Mouse (Mus musculus) neural tube, embryonic 12.5 days (tissue): ENCODE measurements at regions not wholly inside any gene's neighbourhood (a gene's known extent, or its start where the extent isn't known, plus 50 kb on each side); places are given as distances from the start of the nearest gene placed in this dataset.

Experiments
- ATAC-seq: fragments of 200-750 bp; cut with Nextera tagmentation; 2 replicates; pipeline ENCODE4 v1.8.0; 2017; ENCODE audit warnings: low read depth, mild to moderate bottlenecking, moderate TSS enrichment, moderate library complexity; ENCODE audit not compliant: low FRiP score
- H3K27ac ChIP-seq: fragments of 300-500 bp; sonication (generic); 2 replicates; pipeline ENCODE4 v1.5.1; 2016
- H3K27me3 ChIP-seq: fragments of 300-500 bp; sonication (generic); replicated peaks from 2 replicates; pipeline ENCODE4 v1.6.1; 2016; ENCODE audit warnings: mild to moderate bottlenecking
- H3K36me3 ChIP-seq: fragments of 300-500 bp; sonication (generic); 2 replicates; pipeline ENCODE4 v1.6.1; 2016; ENCODE audit warnings: mild to moderate bottlenecking
- H3K4me1 ChIP-seq: fragments of 300-500 bp; sonication (generic); 2 replicates; pipeline ENCODE4 v1.6.1; 2016
- H3K4me2 ChIP-seq: fragments of 300-500 bp; sonication (generic); replicated peaks from 2 replicates; pipeline ENCODE4 v1.6.1; 2016; ENCODE audit warnings: mild to moderate bottlenecking
- H3K4me3 ChIP-seq: fragments of 300-500 bp; sonication (generic); 2 replicates; pipeline ENCODE4 v1.5.1; 2016
- H3K9ac ChIP-seq: fragments of 300-500 bp; sonication (generic); 2 replicates; pipeline ENCODE4 v1.6.1; 2016; ENCODE audit warnings: mild to moderate bottlenecking
- H3K9me3 ChIP-seq: fragments of 300-500 bp; sonication (generic); 2 replicates; pipeline ENCODE4 v1.6.1; 2016; ENCODE audit warnings: mild to moderate bottlenecking
- WGBS: fragments of 180-500 bp; shearing (Covaris S2); methylation state at CpG from one replicate; pipeline ENCODE4 v1.1.7; 2016; 5-methylcytosine and 5-hydroxymethylcytosine counted together

DNA sequence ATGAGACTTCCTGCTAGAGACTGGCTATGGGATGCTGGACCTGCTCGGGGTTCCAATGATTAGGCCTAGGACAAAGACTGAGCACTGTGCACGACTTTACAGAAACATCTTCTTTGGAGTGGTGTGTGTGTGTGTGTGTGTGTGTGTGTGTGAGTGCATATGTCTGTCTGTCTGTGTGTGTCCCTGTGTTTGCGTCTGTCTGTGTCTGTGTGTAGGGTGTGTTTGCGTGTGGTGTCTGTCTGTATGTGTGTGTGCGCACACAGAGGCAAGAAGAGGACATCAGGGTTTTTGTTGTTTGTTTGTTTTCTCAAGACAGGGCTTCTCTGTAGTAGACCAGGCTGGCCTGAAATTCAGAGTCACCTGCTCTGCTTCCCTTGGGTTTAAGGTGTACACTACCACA is 51.9 kb upstream of the Slco4a1 start:
- H3K36me3 ChIP-seq: no peaks in the 10 kb centered on the region
- H3K9ac ChIP-seq: no peak overlapping the region
- no peaks in the 10 kb centered on the region for H3K27me3 ChIP-seq
- no peaks in the 10 kb centered on the region for H3K9me3 ChIP-seq
- ATAC-seq: no peak
- H3K4me3 ChIP-seq: no peak overlapping the region
- H3K4me1 ChIP-seq: no peaks in the 10 kb centered on the region
- no peak overlapping the region for H3K4me2 ChIP-seq
- 87% methylated on average over 5 of the region's 5 CpGs for WGBS
- H3K27ac ChIP-seq: no peak overlapping the region

- 55% methylated on average over 8 of the region's 8 CpGs for WGBS
- Histone ChIP-seq H3K36me3 (no peaks in the 10 kb centered on the region), H3K4me2 (no peak overlapping the region), H3K9me3 (no peaks in the 10 kb centered on the region), H3K9ac (no peak overlapping the region), H3K27ac (no peak overlapping the region), H3K4me3 (no peak overlapping the region), H3K27me3 (no peaks in the 10 kb centered on the region), H3K4me1 (no peaks in the 10 kb centered on the region)
- ATAC-seq: no peak
Observed at GRCm38 (mm10) chr2:180403621-180404020, 52.4 kb upstream of the Slco4a1 start.

DNA sequence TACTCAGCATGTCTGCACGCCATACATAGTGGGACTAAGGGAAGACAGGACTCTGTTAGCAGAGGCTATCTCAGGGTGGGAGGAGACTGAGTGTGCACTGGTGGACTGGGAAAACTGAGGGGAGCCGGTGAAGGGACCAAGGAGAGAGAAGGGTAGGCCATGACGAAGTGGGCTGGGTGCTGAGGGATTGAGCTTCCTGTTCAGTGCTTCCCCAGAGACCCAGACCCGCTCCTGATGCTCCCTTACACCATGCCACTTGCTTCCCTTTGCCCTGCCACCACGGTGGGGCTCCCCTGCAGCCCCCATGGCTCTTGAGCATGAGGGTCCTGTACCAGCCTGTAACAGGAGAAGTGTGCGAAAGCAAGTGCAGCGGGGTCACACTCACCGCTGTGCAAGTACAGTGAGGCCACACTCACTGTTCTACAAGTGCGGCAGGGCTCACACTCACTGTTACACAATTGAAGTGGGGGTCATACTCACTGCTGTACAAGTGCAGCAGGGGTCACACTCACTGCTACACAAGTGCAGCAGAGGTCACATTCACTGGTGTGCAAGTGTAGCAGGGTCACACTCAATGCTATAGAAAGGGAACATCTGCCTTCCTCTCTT is 53.1 kb upstream of the Slco4a1 start:
- 78% methylated on average over 9 of the region's 9 CpGs for WGBS
- H3K9me3 ChIP-seq: no peaks in the 10 kb centered on the region
- H3K9ac ChIP-seq: no peak overlapping the region
- no peaks in the 10 kb centered on the region for H3K27me3 ChIP-seq
- H3K4me2 ChIP-seq: no peak overlapping the region
- H3K36me3 ChIP-seq: no peaks in the 10 kb centered on the region
- no peak overlapping the region for H3K4me3 ChIP-seq
- no peak for ATAC-seq
- H3K4me1 ChIP-seq: no peaks in the 10 kb centered on the region
- H3K27ac ChIP-seq: no peak overlapping the region

DNA sequence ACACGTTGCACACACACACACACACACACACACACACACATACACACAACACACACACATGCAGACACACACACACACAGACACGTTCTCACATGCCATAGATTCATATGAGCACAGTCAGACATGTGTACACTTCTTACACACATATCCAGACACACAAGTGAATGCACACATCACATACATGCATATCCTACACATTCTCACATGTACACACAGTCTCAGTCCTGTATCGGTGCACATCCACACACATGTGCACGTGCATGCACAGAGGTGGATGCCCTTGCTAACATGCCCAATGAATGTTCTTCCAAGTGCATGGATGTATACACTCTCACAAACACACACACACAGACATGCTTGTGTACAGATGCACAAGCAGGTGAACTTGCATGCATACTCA is 53.6 kb upstream of the Slco4a1 start:
- 82% methylated on average over 4 of the region's 4 CpGs for WGBS
- no peak overlapping the region for H3K4me2 ChIP-seq
- no peak overlapping the region for H3K4me3 ChIP-seq
- H3K4me1 ChIP-seq: no peaks in the 10 kb centered on the region
- H3K36me3 ChIP-seq: no peaks in the 10 kb centered on the region
- H3K27me3 ChIP-seq: no peaks in the 10 kb centered on the region
- no peak overlapping the region for H3K9ac ChIP-seq
- no peaks in the 10 kb centered on the region for H3K9me3 ChIP-seq
- H3K27ac ChIP-seq: no peak overlapping the region
- ATAC-seq: no peak

DNA sequence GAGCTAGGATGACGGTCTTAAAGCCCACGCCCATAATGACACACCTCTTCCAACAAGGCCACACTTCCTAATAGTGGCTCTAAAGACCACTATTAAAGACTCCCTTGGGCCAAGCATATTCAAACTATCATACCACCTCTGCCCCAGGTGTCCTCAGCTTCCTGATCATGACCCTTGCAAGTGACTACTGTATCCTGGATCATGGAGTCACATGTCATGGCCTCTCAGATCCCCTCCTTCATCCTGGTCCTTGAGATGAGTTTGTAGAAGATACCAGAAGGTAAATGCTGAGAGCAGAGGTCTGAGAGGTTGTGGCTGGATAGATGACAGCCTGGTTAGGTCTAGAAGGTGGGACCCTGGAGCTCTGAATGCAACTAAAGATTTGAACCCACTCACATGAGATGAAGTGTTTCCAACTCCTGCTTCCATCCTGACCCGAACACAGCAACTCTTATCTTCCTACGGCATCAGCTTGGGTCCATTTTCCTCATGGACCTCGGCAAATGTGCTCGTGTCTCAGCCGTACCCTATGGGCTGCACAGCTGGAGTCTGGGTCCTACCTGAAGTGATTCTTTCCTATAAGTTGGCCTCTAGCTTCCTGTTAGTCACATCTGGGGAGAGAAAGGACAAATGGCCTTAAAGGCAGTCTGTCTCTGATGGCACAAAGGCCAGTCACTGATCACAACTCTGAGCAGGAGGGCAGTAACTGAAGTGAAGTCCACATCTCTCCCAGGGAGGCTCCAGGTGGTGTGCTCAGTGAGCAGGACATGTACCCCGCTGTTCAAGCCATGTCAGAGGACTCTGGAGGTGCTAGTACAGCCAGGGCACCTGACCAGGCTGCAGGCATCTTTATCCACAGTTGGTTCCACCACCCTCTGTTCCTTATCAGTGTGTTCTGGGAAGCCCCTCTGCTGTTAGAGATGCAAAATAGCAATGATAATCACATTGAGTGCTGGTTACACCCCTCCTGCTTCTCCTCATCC is 54.3 kb upstream of the Slco4a1 start:
- 82% methylated on average over 8 of the region's 8 CpGs for WGBS

GRCm38 (mm10) chr2:180400514-180401019 is 55.5 kb upstream of the Slco4a1 start:
- no peak overlapping the region for H3K27ac ChIP-seq
- H3K4me2 ChIP-seq: no peak overlapping the region
- no peaks in the 10 kb centered on the region for H3K4me1 ChIP-seq
- no peaks in the 10 kb centered on the region for H3K36me3 ChIP-seq
- ATAC-seq: no peak
- no peaks in the 10 kb centered on the region for H3K9me3 ChIP-seq
- no peaks in the 10 kb centered on the region for H3K27me3 ChIP-seq
- no peak overlapping the region for H3K4me3 ChIP-seq
- no peak overlapping the region for H3K9ac ChIP-seq
- 85% methylated on average over 5 of the region's 5 CpGs for WGBS

More for the DNA sequence above, 54.3 kb upstream of the Slco4a1 start:
- Histone ChIP-seq H3K27me3 (no peaks in the 10 kb centered on the region), H3K4me1 (no peaks in the 10 kb centered on the region), H3K4me3 (no peak overlapping the region), H3K4me2 (no peak overlapping the region), H3K36me3 (no peaks in the 10 kb centered on the region), H3K9ac (no peak overlapping the region), H3K27ac (no peak overlapping the region), H3K9me3 (no peaks in the 10 kb centered on the region)
- ATAC-seq: no peak

DNA sequence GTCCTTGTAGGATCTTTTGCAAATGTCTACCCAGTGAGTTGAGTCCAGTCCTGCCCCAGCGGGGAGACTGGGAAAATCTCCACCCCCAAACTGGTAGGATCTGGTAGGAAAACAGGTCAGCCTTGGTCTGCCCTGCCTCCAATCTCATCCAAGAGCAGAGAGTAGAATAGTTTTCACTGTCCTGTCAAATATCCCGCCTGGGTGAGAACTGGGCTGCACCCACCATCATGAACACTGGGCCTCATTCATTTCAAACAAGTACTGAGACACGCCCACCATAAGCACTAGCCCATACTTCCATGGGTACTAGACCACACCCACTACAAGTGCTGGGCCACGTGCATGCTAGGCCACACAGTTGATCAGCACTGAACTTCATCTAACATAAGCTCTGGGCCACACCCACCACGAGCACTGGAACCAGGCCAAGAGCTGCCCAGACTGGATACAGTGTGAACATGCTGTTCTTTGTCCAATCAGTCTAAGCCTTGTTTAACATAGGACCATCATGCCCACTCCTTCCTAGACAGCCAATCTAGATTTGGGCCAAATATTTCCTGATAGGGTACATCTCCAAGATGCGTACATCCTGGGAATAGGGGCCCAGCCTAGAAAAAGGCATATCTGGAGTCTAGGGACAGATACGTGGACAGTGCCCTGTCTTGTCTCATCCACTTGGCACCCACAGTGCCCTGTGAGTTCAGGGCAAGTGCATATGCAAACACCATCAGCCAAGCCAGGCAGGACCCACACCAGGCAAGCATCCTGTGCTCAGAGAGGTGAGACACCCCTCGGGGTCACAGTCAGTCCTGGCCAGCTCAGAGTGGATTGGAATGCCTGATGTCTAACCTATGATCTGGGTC is 56.2 kb upstream of the Slco4a1 start:
- Histone ChIP-seq H3K9me3 (no peaks in the 10 kb centered on the region), H3K36me3 (no peaks in the 10 kb centered on the region), H3K9ac (no peak overlapping the region), H3K4me1 (no peaks in the 10 kb centered on the region), H3K27me3 (no peaks in the 10 kb centered on the region), H3K4me2 (no peak overlapping the region), H3K4me3 (no peak overlapping the region), H3K27ac (no peak overlapping the region)
- no peak for ATAC-seq
- 73% methylated on average over 8 of the region's 8 CpGs for WGBS

- ATAC-seq: no peak
- Histone ChIP-seq H3K4me3 (no peak overlapping the region), H3K9me3 (no peaks in the 10 kb centered on the region), H3K27ac (no peak overlapping the region), H3K4me2 (no peak overlapping the region), H3K9ac (no peak overlapping the region), H3K36me3 (no peaks in the 10 kb centered on the region), H3K4me1 (no peaks in the 10 kb centered on the region), H3K27me3 (no peaks in the 10 kb centered on the region)
- WGBS: 83% methylated on average over 6 of the region's 6 CpGs
Observed at GRCm38 (mm10) chr2:180398851-180399447, 57.1 kb upstream of the Slco4a1 start.

DNA sequence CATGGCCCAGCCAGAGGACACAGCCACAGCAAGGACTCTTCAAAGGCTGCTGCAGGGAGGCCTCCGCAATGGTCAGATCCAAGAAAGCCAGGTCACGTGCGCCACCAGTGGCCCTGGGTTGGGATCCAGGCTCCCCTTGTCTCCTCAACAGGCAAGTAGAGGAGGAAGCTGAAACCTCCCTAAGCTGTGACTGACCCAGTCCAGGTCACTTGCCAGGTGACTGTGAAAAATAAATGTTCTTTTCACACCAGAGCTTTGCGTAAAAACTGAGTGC is 57.6 kb upstream of the Slco4a1 start:
- no peak for ATAC-seq
- Histone ChIP-seq H3K36me3 (no peaks in the 10 kb centered on the region), H3K4me3 (no peak overlapping the region), H3K9me3 (no peaks in the 10 kb centered on the region), H3K4me2 (no peak overlapping the region), H3K27ac (no peak overlapping the region), H3K9ac (no peak overlapping the region), H3K4me1 (no peaks in the 10 kb centered on the region), H3K27me3 (no peaks in the 10 kb centered on the region)
- 89% methylated on average over 4 of the region's 4 CpGs for WGBS

- Histone ChIP-seq H3K4me3 (no peak overlapping the region), H3K9ac (no peak overlapping the region), H3K36me3 (no peaks in the 10 kb centered on the region), H3K9me3 (no peaks in the 10 kb centered on the region), H3K27me3 (peaks cover 2% of the 10 kb centered on the region; the same call in 1 of the 2 replicates), H3K27ac (no peak overlapping the region), H3K4me2 (no peak overlapping the region), H3K4me1 (no peaks in the 10 kb centered on the region)
- 90% methylated on average over 11 of the region's 11 CpGs for WGBS
- no peak for ATAC-seq
Observed at GRCm38 (mm10) chr2:180397723-180398480, 58.1 kb upstream of the Slco4a1 start.

DNA sequence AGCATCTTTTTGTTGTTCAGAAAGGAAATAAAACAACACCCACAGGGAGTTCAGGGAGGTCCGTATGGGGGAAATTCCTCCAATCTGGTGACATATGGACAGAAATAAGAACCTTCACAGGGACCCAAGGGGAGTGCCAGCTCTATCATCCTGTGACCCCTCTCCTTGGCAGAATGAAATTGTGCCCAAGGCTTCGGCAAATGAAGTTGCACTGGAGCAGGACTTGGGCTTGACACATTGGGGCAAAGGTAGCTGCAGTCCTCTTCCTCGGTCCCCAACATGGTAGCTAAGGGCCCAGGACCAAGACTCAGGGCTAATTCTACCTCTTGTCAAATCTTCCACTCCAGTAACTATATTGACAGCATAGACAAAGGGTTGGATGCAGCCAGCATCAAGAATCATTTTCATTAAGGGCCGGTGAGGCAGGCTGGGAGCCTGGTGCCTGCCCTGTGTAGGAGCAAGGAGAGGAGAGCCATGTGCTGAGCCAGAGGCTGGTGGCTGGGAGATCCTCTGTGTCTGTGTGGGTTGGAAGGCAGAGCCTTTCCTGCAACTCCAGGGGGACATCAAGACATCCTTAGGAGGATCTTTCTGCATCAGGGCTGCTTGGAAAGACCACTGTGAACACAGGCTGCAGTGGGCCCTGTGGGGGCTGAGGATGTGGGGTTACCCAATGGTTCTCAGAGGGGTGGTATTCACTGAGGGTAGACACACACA is 59.2 kb upstream of the Slco4a1 start:
- Histone ChIP-seq H3K4me2 (no peak overlapping the region), H3K36me3 (no peaks in the 10 kb centered on the region), H3K9ac (no peak overlapping the region), H3K27ac (no peak overlapping the region), H3K4me3 (no peak overlapping the region), H3K27me3 (peaks cover 4% of the 10 kb centered on the region; the same call in 1 of the 2 replicates), H3K4me1 (no peaks in the 10 kb centered on the region), H3K9me3 (no peaks in the 10 kb centered on the region)
- 75% methylated on average over 4 of the region's 4 CpGs for WGBS
- no peak for ATAC-seq
